23 mouse cellular contexts compared by ENCODE assay signal in genomic region chr7:64739131-64739530, GRCm38 (mm10).
DNase-seq lines count a peak whose midpoint lies in the region; ATAC-seq lines count a peak whose summit lies in the region.
"Had no signal": no experiment of that assay in that cellular context is flagged by ENCODE, and none has a peak within 500 bp of the region (broad histone marks: within the 10 kb centered on the region; RNA-seq: fewer than 3 reads in every experiment).

No protein-coding gene starts in this region.

- peaks cover 46% of the 10 kb centered on the region for H3K27me3 ChIP-seq in midbrain, embryonic 10.5 days (ENCODE audit: low read depth, poor library complexity, severe bottlenecking)
- no peaks in the 10 kb centered on the region for H3K27me3 ChIP-seq in midbrain, embryonic 14.5 days (ENCODE audit: control insufficient read depth, insufficient read depth, low read length)
- H3K27me3 ChIP-seq: embryonic facial prominence, embryonic 15.5 days; liver, embryonic 13.5 days; midbrain, embryonic 15.5 days had no signal

- no peak overlapping the region for H3K9ac ChIP-seq in midbrain, embryonic 14.5 days (replicated peaks; ENCODE audit: low read length)
- H3K9ac ChIP-seq: embryonic facial prominence, embryonic 15.5 days; limb, embryonic 13.5 days; liver, embryonic 13.5 days; midbrain, embryonic 15.5 days had no signal

- 16% methylated on average over 11 of the region's 11 CpGs for WGBS in midbrain, embryonic 10.5 days
- 3% methylated on average over 11 of the region's 11 CpGs for WGBS in midbrain, embryonic 14.5 days

- no peak overlapping the region for H3K4me3 ChIP-seq in midbrain, embryonic 10.5 days
- H3K4me3 ChIP-seq in midbrain, embryonic 14.5 days (replicated peaks; ENCODE audit: low read depth, low read length): no peak overlapping the region
- H3K4me3 ChIP-seq: embryonic facial prominence, embryonic 15.5 days; limb, embryonic 13.5 days; liver, embryonic 13.5 days; midbrain, embryonic 15.5 days; myocyte had no signal

- peak; percentile 47 for DNase-seq in midbrain, embryonic 10.5 days (ENCODE audit: low spot score)
- DNase-seq in midbrain, embryonic 14.5 days: no peak
- DNase-seq in ZHBTc4 (ENCODE audit: low read depth, low spot score): peak; percentile 31
- peak; percentile 56 for DNase-seq in embryo, embryonic 9.5 days (ENCODE audit: extremely low spot score)
- no peak for DNase-seq in adrenal gland, postnatal 25 days
- DNase-seq in adrenal gland, postnatal 10 days: no peak
- DNase-seq in left cerebral cortex, adult 11 months (ENCODE audit: low spot score): no peak
- DNase-seq: B cell, adult 2 months; cerebellum, adult 11-12 months; cerebellum, postnatal 14 days; heart, postnatal 4 days; kidney, postnatal 4 days; liver, embryonic 13.5 days; lung, adult 2 months; lung, postnatal 14 days; right cerebral cortex, postnatal 25 days; spleen, adult 18-20 months; thymus, postnatal 14 days had no signal

- no peaks in the 10 kb centered on the region for H3K9me3 ChIP-seq in midbrain, embryonic 10.5 days (replicated peaks)
- no peaks in the 10 kb centered on the region for H3K9me3 ChIP-seq in midbrain, embryonic 14.5 days (ENCODE audit: control insufficient read depth, low read length)
- H3K9me3 ChIP-seq: embryonic facial prominence, embryonic 15.5 days; limb, embryonic 13.5 days; liver, embryonic 13.5 days; midbrain, embryonic 15.5 days had no signal

- ATAC-seq in midbrain, embryonic 14.5 days (ENCODE audit: low FRiP score, low TSS enrichment): no peak
- ATAC-seq: intestine, postnatal 0 days had no signal

- peaks cover 11% of the 10 kb centered on the region; the same call in 1 of the 2 replicates for H3K36me3 ChIP-seq in midbrain, embryonic 10.5 days
- peaks cover 29% of the 10 kb centered on the region for H3K36me3 ChIP-seq in midbrain, embryonic 14.5 days (ENCODE audit: control insufficient read depth, insufficient read depth, low read length)
- H3K36me3 ChIP-seq: embryonic facial prominence, embryonic 15.5 days; limb, embryonic 13.5 days; liver, embryonic 13.5 days had no signal

- H3K4me2 ChIP-seq in midbrain, embryonic 14.5 days (ENCODE audit: low read length): no peak overlapping the region
- H3K4me2 ChIP-seq: embryonic facial prominence, embryonic 15.5 days; limb, embryonic 13.5 days; liver, embryonic 13.5 days; midbrain, embryonic 15.5 days had no signal

- peaks cover 30% of the 10 kb centered on the region for H3K4me1 ChIP-seq in midbrain, embryonic 10.5 days
- no peaks in the 10 kb centered on the region for H3K4me1 ChIP-seq in midbrain, embryonic 14.5 days (ENCODE audit: control insufficient read depth, insufficient read depth, low read length)
- H3K4me1 ChIP-seq: embryonic facial prominence, embryonic 15.5 days; limb, embryonic 13.5 days; liver, embryonic 13.5 days had no signal

- H3K27ac ChIP-seq in midbrain, embryonic 10.5 days (replicated peaks): peak overlapping the region; percentile 61; the same call in 1 of the 2 replicates
- no peak overlapping the region for H3K27ac ChIP-seq in midbrain, embryonic 14.5 days (replicated peaks; ENCODE audit: low read depth, low read length)
- H3K27ac ChIP-seq: embryonic facial prominence, embryonic 15.5 days; limb, embryonic 13.5 days; liver, embryonic 13.5 days; midbrain, embryonic 15.5 days had no signal

Comparison
In these comparisons a context has a peak if more than half of its experiments do, and no peak if none do; other contexts are left out.
1. DNase-seq: peak in midbrain, embryonic 10.5 days (single experiment), ZHBTc4 (single experiment) and embryo, embryonic 9.5 days (single experiment); none in midbrain, embryonic 14.5 days (single experiment), adrenal gland, postnatal 25 days (single experiment), adrenal gland, postnatal 10 days (single experiment) and left cerebral cortex, adult 11 months (single experiment).